Comparison of ENCODE assay signal across 14 mouse cellular contexts in the genomic region with DNA sequence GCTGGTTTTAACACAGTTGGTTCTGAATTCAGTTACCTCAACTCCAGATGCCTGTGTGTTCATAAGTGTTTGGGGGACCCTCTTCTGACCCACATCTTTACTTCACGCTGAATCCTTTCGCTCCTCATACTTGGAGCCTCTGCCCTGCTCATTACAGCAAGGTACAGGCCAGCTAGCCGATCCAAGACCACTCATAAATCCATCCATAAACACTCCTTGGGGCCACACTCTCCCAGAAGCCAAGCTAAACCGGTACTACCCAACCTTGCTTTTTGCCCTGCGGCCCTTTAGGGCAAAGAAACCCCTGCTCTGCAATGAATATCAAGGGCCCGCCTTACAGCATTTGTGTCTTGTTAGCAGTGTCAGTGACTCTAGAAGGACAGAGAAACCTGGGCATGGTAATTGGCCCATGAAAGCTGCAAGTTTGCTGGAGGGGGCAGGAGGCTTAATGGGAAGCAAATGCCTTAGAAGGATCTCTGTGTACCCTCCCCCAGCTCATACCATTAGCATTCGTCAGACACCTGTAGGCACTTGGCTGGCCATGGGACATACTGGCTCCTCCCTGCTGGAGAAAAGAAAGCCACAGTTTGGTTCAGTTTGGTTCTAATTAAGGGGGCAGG. TPM values are rescaled to one million over a fixed set of nuclear protein-coding genes. Genes with fewer than 3 reads are reported as not detected.
A peak's percentile ranks its signal among the peaks of the same experiment; 100 is the strongest.
DNase-seq lines count a peak whose midpoint lies in the region; ATAC-seq and TF ChIP-seq lines count a peak whose summit lies in the region.
"Had no signal": no experiment of that assay in that cellular context is flagged by ENCODE, and none has a peak within 500 bp of the region (broad histone marks: within the 10 kb centered on the region; RNA-seq: fewer than 3 reads in every experiment).

No protein-coding gene starts in this region.

- H3K4me1 ChIP-seq in stomach, embryonic 14.5 days (ENCODE audit: control insufficient read depth, insufficient read depth, low read length): peaks cover 22% of the 10 kb centered on the region
- H3K4me1 ChIP-seq in stomach, postnatal 0 days (replicated peaks; ENCODE audit: control insufficient read depth, insufficient read depth): no peaks in the 10 kb centered on the region; the same call in 1 of the 2 replicates
- peaks cover 30% of the 10 kb centered on the region for H3K4me1 ChIP-seq in forebrain, embryonic 14.5 days (ENCODE audit: control insufficient read depth, insufficient read depth, low read length)

- TF ChIP-seq EP300 in stomach, postnatal 0 days (optimal IDR thresholded peaks at IDR 0.05): no peak

- no peak overlapping the region for H3K4me2 ChIP-seq in stomach, embryonic 14.5 days (replicated peaks; ENCODE audit: low read depth, low read length)
- H3K4me2 ChIP-seq in stomach, postnatal 0 days (replicated peaks; ENCODE audit: low read depth): no peak overlapping the region
- no peak overlapping the region for H3K4me2 ChIP-seq in forebrain, embryonic 14.5 days (ENCODE audit: low read length)

- H3K36me3 ChIP-seq in stomach, embryonic 14.5 days (ENCODE audit: control insufficient read depth, insufficient read depth, low read length): no peaks in the 10 kb centered on the region
- no peaks in the 10 kb centered on the region for H3K36me3 ChIP-seq in stomach, postnatal 0 days (ENCODE audit: control insufficient read depth, insufficient read depth, low read length)
- no peaks in the 10 kb centered on the region for H3K36me3 ChIP-seq in forebrain, embryonic 14.5 days (ENCODE audit: control insufficient read depth, insufficient read depth, low read length)

- WGBS in stomach, embryonic 14.5 days: 58% methylated on average over 7 of the region's 7 CpGs
- 66% methylated on average over 7 of the region's 7 CpGs for WGBS in stomach, postnatal 0 days
- 35% methylated on average over 7 of the region's 7 CpGs for WGBS in forebrain, embryonic 14.5 days

- H3K27me3 ChIP-seq in stomach, embryonic 14.5 days (ENCODE audit: control insufficient read depth, insufficient read depth, low read length): no peaks in the 10 kb centered on the region
- H3K27me3 ChIP-seq in stomach, postnatal 0 days (ENCODE audit: control insufficient read depth, insufficient read depth, low read length): no peaks in the 10 kb centered on the region
- H3K27me3 ChIP-seq in forebrain, embryonic 14.5 days (replicated peaks; ENCODE audit: control insufficient read depth, insufficient read depth, low read length): 0 out of 2 replicates have a peak, but pooled peaks cover 3% of the 10 kb centered on the region

- peak; percentile 35; the same call in 1 of the 2 replicates for ATAC-seq in stomach, embryonic 14.5 days (ENCODE audit: insufficient number of reproducible peaks, insufficient read depth, low FRiP score, low read depth)
- no peak for ATAC-seq in stomach, postnatal 0 days (ENCODE audit: low FRiP score, low TSS enrichment)
- no peak for ATAC-seq in forebrain, embryonic 14.5 days

- H3K4me3 ChIP-seq in stomach, embryonic 14.5 days (ENCODE audit: low read depth, low read length): no peak overlapping the region
- H3K4me3 ChIP-seq in stomach, postnatal 0 days (ENCODE audit: low read depth, low read length): no peak overlapping the region
- H3K4me3 ChIP-seq in forebrain, embryonic 14.5 days (ENCODE audit: low read depth, low read length): no peak overlapping the region
- H3K4me3 ChIP-seq: erythroblast, embryonic 14.5 days had no signal

- DNase-seq in gastrocnemius, postnatal 25 days: peak; percentile 3
- no peak for DNase-seq in gastrocnemius, postnatal 10 days
- no peak for DNase-seq in stomach, postnatal 0 days (ENCODE audit: low spot score)
- DNase-seq in forebrain, embryonic 14.5 days (ENCODE audit: low spot score): peak; percentile 33
- DNase-seq in ovary, adult 18-20 months (ENCODE audit: low spot score): no peak
- DNase-seq in layer of hippocampus, adult 9-10 months (ENCODE audit: low spot score): no peak
- no peak for DNase-seq in adrenal gland, postnatal 14 days
- DNase-seq: B cell, adult 2 months; cerebellum, adult 8-10 months; heart, postnatal 36 days; lung, postnatal 36 days; right cerebral cortex, postnatal 4 days had no signal

- H3K9me3 ChIP-seq in stomach, embryonic 14.5 days (ENCODE audit: control insufficient read depth, low read depth, low read length): no peaks in the 10 kb centered on the region
- no peaks in the 10 kb centered on the region for H3K9me3 ChIP-seq in stomach, postnatal 0 days (ENCODE audit: control insufficient read depth, low read length)
- H3K9me3 ChIP-seq in forebrain, embryonic 14.5 days (replicated peaks; ENCODE audit: control insufficient read depth, low read length): no peaks in the 10 kb centered on the region

- H3K9ac ChIP-seq in stomach, embryonic 14.5 days (replicated peaks; ENCODE audit: low read depth, low read length): no peak overlapping the region
- no peak overlapping the region for H3K9ac ChIP-seq in stomach, postnatal 0 days (ENCODE audit: low read length)
- H3K9ac ChIP-seq in forebrain, embryonic 14.5 days (ENCODE audit: low read length): no peak overlapping the region

- H3K27ac ChIP-seq in stomach, embryonic 14.5 days (ENCODE audit: low read length): no peak overlapping the region; the same call in 1 of the 2 replicates
- H3K27ac ChIP-seq in stomach, postnatal 0 days (replicated peaks): no peak overlapping the region
- H3K27ac ChIP-seq in forebrain, embryonic 14.5 days (ENCODE audit: low read depth, low read length): no peak overlapping the region

- no peak for TF ChIP-seq CTCF in stomach, postnatal 0 days (IDR thresholded peaks at IDR 0.05; ENCODE audit: low read depth)

RNA-seq across cellular contexts. Expression of gene Rpusd4, which starts 59.1 kb away (rescaled TPM):
- 1 to 10 TPM; 6.0 to 6.4 TPM for total RNA-seq in gastrocnemius, postnatal 25 days (2021)
- total RNA-seq in gastrocnemius, postnatal 10 days (2021): 1 to 10 TPM; 6.9 to 8.1 TPM
- 28.2 and 30.5 TPM in 2 replicates for polyA plus RNA-seq in stomach, embryonic 14.5 days (2014; fragmentation: Nextera tagmentation; extraction: Ambion mirVana)
- polyA plus RNA-seq in stomach, postnatal 0 days (2015; fragmentation: Nextera tagmentation; extraction: Ambion mirVana): 15.1 and 16.0 TPM in 2 replicates
- 23.1 and 24.9 TPM in 2 replicates for polyA plus RNA-seq in forebrain, embryonic 14.5 days (2014; fragmentation: Nextera tagmentation; extraction: Ambion mirVana)
- total RNA-seq in adrenal gland, postnatal 14 days (2021): 14.9 and 15.6 TPM in 2 replicates

RNA-seq across cellular contexts. Expression of gene Fam118b, which starts 59.1 kb away (rescaled TPM):
- 10 to 100 TPM; 15.9 to 21.7 TPM for total RNA-seq in gastrocnemius, postnatal 25 days (2021)
- 10 to 100 TPM; 27.2 to 28.7 TPM for total RNA-seq in gastrocnemius, postnatal 10 days (2021)
- 34.1 and 36.6 TPM in 2 replicates for polyA plus RNA-seq in stomach, embryonic 14.5 days (2014; fragmentation: Nextera tagmentation; extraction: Ambion mirVana)
- 23.6 and 24.0 TPM in 2 replicates for polyA plus RNA-seq in stomach, postnatal 0 days (2015; fragmentation: Nextera tagmentation; extraction: Ambion mirVana)
- polyA plus RNA-seq in forebrain, embryonic 14.5 days (2014; fragmentation: Nextera tagmentation; extraction: Ambion mirVana): 94.5 and 95.0 TPM in 2 replicates
- 10.3 and 12.4 TPM in 2 replicates for total RNA-seq in adrenal gland, postnatal 14 days (2021)

Comparison
In these comparisons a context has a peak if more than half of its experiments do, and no peak if none do; other contexts are left out.
1. DNase-seq: peak in gastrocnemius, postnatal 25 days (single experiment) and forebrain, embryonic 14.5 days (single experiment); none in gastrocnemius, postnatal 10 days (single experiment), stomach, postnatal 0 days (single experiment), ovary, adult 18-20 months (single experiment), layer of hippocampus, adult 9-10 months (single experiment) and adrenal gland, postnatal 14 days (single experiment).